Mouse (Mus musculus) frontal cortex, postnatal 25 days (tissue): ENCODE data around the gene Otub2.
A peak's percentile ranks its signal among the peaks of the same experiment; 100 is the strongest.

Experiments used
- DNase-seq, 2 experiments: peaks; one replicate each; pipeline ENCODE4 v3.0.0; 2022; ENCODE audit warnings: low spot score in 2 of 2

Otub2 gene

DNA sequence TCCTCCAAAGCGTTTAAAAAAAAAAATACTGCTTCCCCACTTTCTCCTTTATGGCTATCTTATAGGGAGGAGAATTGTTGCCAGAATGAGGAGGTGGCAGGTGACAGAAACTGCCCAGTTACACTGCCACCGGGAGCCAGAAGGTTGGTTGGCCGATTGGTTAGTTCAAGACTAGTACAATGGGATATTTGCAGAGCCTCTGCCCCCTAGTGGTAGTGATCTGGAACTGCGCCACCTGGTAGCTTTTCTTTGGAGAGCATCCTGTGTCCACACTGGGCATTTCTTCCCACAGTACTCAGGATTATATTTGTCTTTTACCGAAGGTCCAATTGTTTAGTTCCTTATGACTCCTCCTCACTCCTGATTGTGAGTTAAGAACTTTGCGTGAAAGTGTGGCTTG, 16.8 kb upstream of the Otub2 start:
- DNase-seq: no peak

DNA sequence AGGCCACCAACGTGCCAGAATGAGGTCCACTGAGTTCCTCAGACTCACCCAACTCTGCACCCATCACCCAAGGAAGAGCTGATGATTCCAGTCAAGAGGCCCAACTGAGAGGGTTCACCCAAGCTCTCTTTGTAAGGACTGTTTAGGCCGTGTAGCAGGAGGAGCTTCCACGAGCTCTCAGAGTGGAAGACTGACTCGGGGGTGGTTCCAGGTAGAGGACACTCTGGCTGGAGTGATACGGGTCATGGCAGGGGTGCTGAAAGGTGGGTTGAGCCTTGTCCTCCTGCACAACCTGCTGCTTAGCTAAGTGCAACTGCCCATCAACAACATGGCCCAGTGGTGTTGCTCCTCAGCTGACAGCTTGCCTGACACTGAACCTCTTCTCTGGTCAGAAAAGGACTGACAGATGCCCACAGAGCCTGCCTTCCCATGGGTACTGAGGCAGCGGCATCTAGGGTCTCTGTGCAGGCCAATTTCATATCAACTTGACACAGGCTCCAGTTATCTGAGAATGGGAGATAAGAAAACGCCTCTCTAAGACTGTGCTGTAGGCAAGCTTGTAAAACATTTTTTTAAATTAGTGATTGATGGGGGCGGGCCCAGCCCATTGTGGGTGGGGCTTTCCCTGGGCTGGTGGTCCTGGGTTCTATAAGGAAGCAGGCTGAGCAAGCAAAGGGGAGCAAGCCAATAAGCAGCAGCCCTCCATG, 14.8 kb upstream of the Otub2 start:
- DNase-seq: no peak

DNA sequence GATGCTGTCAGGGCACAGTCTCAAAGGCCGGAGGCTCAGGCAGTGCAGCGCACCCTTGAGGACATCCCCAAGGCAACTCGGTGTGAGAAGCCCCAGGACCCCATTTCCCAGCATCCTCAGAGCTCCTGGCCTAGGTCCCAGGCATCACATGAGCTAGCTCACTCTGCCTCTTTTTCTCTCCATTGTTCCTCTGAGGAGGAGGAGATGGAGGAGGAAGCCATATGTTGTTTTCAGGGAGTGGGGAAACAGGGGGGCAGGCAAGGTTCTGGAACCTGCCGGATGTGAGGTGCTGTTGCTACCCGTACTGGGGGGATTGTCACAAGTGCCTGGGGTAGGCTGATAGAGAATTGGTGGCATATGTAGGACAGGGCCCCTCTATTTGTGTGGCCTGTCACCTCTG, 12.4 kb upstream of the Otub2 start:
- DNase-seq: peak in 1 of 2 experiments; percentile 36

DNA sequence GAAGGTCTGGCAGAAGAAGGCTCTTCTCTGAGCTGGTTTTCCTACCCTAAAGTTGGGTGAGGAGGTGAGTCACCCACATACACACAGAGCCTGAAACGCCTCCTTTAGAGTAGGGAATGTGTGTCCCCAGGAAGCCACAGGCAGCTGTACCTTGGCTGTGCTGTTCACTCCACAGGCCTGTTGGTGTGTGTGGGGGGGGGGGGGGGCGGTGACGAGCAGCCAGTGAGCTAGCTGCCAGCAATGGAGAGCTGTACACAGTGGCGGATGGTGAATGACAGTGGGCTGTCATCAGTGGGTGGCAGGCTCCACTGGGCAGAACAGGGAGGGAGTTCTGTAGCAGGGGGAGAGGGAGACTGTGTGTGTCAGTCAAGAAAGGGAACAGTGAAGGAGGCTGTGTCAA, 11.7 kb upstream of the Otub2 start:
- no peak for DNase-seq

DNA sequence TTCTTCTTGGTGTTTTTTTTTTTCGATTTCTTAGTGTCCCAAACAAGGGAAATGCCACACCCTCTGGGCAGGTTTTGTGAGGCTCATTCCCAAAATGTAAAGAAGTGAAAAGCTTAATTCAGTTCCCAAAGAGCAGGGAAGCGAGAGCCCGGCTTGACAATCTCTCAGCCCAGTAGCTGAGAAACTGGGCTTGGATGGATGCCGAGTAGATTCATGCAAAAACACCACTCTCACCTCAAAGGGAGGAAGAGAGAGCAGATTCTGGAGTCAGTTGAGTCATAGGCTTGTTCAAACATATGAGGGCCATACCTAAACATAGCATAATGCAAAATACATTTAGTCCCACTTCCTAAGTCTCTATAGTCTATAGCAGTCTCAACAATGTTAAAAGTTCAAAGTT, 8.3 kb upstream of the Otub2 start:
- DNase-seq: no peak

DNA sequence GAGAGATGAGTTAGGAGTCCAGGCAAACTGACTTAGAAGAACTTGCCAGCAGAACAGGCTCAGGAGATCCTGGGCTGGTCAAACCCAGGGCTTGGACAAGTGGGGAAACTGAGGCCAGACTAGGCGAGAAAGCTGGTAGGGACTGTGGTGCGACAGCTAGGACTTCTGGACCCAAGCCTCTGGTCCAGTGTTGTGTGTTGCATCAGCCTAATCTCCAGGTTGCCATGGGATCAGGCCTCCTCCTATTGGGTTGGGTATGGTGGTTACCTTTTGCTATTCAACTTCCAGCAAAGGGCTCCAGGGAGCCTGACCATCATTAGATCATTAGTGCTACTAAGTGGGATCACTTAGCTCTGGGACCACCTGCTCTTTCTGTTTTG, 856 bp downstream of the Otub2 start:
- no peak for DNase-seq

DNA sequence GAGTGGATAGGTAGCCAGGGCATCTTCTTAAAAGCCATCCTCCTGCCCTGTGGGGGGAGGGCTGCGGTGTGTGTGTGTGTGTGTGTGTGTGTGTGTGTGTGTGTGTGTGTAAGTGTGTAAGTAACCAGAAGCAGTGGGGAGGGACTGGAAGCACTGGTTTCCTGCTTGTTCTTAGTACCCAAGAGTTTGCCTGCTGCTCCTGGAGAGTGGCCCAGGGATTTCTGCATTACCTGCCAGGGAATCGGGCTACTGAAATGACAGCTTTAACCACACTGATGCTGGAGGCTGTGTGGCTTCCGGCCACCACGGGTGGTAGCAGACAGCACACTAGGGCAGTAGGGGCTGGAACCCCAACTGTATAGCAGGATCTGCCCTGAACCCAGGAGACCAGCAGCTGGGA, 1.5 kb downstream of the Otub2 start:
- no peak for DNase-seq

DNA sequence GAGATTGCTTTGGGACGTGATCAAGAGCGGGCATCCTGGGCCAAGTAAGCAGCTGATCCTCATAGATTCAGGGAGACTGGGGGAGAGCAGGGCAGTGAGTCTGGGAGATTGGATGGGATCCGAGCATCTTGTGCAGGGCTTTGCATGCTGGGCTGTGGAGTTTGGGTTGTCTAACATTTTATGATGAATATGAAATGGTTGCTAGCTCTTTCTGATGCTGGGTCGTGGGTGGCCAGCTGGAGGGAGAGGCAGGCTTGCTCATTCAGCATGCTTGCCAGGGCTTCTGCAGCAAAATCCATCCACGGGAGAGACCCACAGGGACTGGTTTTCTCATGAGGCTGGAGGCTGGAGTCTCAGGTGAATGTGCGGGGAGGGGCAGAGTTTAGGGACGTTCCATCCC, 2.6 kb downstream of the Otub2 start:
- peak in 1 of 2 experiments; percentile 36 for DNase-seq

DNA sequence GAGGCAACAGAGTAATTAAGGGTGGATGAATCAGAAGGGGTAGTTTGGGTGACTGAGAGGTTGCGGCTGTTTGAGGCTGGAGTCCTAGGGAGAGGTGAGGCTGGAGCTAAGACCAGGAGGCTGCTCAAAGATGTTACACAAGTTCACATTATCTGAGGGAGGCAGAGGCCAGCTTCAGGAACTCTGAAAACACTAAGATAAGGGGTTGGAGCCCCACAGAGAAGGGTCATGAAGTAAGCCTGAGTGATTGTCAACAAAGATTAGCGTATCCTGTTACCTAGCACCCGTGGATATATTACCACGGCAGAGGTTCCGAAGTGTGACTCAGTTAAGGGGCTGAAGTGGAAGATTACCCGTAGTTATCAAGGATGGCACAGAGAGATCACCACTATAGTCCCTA, 5.0 kb downstream of the Otub2 start:
- no peak for DNase-seq

DNA sequence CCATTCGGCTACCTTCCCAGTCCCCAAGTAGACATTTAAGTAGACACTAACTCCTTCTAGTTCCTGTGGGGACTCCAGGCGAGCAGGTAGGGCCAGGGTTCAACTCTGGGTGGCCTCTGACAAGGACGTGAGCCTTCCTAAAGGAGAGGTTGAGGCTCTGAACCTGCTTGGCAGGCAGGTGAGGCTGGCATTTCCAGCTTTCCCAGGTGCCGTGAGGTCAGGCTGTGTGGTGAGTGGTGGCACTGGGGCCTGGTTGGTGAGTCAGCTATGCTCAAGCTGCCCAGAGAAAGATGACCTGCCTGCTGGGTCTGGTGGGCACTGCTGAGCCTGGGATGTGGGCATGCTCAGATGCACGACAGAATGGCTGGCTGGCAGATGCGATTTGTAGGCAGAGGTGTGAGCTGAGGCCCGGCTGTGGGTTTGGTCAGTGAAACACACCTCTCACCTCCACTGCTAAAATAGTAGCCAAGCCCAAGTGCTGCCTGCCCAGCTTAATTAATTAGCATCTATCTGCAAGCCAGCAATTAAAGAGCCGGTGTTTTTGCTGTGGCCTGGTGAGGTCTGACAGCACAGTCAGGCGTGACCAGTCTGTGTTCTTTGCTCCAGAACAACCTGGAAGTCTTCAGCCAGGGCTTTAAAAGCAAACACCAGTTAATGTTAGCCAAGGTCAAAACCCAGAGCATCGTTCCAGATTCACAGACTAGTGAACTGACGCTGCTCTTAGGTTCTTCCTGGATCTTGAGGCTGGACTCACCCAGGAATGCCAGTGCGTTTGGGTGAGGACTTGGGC, 7.2 kb downstream of the Otub2 start:
- DNase-seq: no peak

DNA sequence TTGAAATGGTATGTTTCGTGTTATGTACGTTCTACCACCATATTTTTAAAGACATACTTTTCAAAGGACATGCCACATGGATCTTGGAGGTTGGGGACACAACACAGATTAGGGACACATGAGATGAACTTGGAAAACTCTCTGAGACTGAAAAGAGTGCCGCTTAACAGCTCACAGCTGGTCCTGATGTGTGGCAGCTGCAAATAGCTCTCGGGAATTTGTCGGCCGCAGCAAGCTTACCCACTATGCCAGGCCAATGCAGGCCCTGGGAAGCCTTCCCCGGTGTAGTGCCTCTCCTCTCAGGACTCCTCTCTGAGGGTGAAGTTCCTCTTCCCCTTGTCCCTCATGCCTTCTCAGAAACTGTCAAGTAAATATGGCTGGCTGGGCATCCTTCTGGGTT, 8.3 kb downstream of the Otub2 start:
- no peak for DNase-seq

DNA sequence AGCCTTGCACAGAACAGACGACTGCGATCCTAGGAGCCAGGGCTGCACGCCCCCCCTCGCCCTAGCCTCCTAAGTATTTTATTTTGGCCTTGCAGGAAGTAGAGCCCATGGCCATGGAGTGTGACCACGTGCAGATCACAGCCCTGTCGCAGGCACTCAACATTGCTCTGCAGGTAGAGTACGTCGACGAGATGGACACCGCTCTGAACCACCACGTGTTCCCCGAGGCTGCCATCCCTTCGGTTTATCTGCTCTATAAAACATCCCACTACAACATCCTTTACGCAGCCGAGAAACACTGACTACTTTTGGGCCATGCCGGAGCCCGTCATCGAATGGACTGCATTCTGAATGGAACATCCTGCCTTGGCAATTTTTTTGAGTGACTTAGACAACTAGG, 15.6 kb downstream of the Otub2 start:
- DNase-seq: no peak

DNA sequence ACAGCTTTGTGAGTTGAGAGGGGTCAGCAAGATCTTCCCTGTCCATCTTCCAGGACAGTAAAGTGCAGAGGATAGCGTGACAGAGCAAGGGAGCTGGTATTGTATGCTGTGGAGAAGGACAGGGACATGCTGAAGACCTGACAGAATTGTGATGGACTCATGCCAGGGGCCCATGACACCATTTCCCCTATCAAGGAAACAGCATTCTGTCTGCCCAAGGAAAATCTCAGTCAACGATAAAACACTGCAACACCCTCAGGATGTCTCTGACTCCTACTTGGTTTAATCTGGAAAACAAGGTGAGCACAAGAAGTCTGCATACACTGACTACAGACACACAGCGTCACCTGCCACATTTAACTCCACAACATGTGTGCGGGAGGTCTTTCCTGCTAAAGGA, 19.2 kb downstream of the Otub2 start, which contains the start of gene 9330161L09Rik:
TSS of gene 9330161L09Rik (minus strand) at position 101 of the 400 bp plus-strand sequence.
- DNase-seq: no peak

DNA sequence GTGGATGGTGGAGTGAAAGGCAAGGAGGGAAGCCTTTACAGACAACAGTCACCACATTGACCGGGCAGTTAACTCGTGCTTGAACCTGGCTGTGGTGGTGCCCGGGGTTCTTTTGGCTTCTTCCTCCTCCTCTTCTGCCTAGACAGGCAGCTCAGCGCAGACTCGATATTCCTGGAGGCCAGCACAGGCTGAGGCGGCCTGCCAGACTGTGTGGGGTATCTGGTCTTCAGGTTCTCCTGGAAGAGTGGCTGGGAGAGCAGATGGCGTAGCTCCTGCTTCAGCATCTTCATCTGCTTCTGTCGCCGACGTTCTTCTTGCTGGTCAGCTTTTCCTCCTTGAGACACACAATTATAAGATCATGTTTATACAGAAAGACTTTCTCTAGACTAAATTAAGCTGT, 19.7 kb downstream of the Otub2 start:
- DNase-seq: peak in 1 of 2 experiments; percentile 46

DNA sequence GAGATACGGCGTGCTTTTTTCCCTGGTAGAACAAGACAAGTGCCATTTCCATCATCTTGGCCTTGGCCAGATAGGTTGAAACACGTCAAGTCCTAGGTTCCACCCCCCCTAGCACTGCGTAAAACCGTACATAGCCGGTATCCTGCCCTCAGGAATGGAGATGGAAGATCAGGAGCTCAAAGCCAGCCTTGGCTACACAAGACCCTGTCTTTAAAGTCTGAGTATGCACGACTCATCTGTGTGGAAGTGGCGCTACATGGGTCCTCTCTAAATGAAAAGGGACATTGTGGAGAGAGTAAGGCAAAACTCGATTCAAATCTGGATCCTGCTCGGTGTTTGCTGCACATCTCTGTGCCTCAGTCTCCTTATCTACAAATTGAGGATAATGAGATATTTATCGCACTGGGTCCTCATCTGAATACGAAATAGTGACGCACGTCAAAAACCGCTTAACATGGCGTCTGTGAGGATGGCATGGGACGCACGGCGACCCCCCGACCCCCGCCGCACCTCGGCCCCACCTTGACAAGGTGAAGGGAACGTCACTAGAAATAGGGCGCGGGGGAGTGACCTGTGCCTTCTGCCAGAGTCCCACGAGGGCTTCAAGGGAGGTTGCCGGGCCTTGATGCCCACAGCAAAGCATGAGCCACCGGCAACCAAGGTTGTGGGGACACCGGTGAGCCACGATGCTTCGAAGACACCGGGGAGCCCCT, 36.7 kb downstream of the Otub2 start:
- no peak for DNase-seq

DNA sequence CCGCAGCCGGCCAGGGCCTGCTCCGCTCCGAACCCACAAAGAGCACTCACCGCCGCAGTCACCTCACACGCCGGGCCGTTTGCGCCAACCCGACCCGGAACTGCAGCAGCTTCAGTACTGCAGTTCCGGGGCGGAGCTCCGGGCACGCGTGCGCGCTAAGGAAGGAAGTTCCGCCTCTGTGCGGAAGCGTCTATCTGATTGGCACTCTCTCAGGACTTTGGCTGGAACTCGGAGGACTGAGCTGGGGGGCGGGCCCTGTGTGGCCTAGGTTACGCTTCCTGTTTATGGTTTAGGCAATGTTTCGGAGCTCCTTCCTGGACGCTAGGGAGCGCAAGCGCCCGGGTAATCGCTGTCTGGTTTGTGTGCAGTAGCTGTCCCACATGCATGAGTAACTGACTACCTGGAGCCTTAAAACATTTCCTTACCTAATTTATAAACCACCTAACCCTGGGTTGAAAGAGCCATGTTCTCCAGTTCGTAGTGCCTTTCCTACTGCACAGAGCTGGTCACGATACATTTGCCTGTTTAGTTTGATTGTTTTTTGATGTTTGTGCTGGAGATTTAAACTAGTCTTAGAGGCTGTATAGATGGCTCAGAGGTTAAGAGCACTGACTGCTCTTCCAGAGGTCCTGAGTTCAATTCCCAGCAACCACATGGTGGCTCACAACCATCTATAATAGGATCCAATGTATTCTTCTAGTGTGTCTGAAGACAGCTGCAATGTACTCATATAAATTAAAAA, 37.4 kb downstream of the Otub2 start, which contains the start of gene Ddx24:
TSS of gene Ddx24 (minus strand) at position 102 of the 742 bp plus-strand sequence.
- DNase-seq: peak; percentile 95

DNA sequence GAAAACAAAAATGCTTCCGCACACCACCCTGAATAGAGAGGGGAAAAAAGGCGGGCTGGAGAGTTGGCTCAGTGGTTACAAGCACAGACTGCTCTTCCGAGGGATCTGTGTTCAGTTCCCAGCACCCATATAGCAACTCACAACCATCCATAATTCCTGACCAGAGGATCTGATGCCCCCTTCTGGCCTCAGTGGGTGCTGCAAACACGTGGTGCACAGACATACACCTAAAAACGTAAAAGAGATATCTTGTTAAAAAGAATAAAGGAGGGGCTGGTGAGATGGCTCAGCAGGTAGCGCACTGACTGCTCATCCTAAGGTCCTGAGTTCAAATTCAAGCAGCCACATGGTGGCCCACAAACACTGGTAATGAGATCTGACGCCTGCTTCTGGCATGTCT, 38.2 kb downstream of the Otub2 start:
- DNase-seq: no peak

DNA sequence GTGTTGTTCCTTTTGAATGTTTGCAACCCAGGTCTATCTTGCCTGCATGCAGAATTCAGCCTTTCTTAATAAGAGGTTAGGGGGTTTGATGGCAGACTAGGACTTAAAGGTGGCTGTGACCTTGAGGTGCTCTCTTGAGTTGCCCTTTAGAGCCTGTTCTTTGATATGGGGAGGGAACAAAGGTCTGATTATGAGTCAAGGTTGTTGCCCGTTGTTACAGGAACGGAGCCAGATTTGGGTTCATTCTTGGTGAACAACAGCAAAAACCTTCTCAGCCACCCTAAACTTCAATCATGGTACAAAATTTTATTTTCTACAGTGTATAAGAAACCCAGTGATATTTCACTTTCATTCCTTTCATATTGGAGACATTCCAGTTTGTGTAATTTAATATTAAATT, 44.9 kb downstream of the Otub2 start:
- no peak for DNase-seq

DNA sequence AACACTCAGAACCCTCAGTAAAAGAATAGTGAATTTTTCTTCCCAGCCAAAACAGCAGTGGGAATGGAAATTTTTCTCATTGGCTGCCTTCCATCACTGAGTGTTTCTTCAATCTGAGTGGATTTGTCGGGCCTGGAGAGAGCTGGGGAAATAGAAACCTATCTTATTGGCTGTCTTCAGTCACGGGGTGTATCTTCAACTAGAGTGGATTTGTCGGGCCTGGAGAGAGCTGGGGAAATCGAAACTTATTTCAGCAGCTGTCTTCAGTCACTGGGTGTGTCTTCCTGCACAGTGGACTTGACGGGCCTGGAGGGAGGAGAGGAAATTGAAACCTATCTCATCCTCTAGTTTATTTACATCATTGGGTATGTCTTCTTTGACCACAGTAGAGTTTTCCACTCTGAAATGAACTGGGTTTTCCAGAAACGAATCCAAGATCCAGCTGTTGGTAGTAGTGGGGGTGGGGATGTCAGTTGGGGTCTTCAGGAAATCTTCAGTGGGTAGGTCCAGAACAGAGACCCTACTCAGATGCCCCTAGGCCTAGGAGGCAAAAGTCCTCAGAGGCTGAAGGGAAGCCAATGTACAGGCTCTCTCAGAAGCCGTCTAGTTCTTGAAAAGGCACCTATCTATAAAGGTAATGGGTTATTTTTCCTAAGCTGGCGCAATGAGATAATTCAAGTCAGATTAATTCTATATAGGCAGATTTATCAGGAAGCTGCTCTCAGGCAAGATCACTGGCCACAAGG, 45.7 kb downstream of the Otub2 start, which contains the start of gene Ifi27:
TSS of gene Ifi27 (plus strand) at position 226 of the 746 bp plus-strand sequence.
- DNase-seq: no peak

DNA sequence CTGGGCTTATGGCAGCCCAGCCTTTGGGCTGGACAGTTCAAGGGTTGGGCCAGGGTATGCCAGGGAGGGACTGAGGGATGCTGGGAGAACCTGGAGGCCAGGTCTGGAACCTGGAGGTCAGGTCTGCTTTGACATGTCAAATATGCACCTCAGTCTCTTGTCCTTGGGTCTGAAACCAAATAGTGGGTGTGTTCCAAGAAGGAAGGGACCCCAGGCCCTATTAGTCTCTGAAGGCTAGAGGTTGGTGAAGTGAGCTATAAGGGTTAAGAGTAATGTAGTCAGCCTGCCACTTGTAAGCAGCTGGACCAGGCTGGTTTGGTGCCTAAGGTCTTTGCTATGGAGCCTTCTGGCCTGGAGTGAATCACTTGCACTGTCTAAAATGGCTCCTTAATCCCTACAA, 46.4 kb downstream of the Otub2 start:
- DNase-seq: no peak

DNA sequence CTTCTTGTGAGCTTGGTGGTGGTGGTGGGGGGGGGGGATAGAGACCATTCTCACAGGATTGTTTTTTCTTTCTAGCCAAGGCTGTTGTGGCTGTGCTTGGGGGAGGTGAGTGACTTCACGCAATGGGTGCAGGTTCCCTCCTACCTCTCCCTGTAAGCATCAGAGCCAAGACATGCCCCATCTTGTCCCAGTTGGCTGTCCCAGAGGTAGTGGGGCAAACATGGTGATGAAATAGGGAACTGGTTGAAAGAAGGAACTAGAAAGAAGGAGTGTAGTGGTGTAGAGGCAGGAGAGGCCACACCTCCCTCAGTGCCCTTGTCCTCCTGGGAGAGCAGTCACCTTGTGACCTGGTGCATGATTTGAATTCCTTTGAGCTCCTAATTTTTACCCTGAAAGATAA, 49.1 kb downstream of the Otub2 start:
- no peak for DNase-seq
